Mouse (Mus musculus): ENCODE results near the gene Ddx58.

DNA sequence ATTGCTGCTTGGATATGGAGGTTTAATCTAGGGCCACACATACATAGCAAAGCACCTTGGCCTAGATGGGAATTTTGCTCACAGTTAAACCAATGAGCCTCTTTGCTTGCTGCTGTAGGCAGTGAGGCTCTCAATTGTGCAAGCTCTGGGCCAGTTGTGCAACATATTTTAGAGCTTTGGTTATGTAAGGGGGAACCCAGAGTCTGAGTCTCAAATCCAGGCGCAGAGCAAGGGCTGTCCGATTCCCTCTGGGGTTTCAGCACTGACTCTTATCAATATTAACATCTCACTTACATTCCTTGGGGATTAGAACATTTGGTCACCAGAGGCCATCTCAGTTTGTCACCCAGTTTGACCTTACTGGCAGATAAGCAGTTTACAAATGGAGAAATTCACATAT is 83.5 kb downstream of the Ddx58 start:
- TF ChIP-seq CTCF (IDR thresholded peaks at IDR 0.05; ENCODE audit: extremely low read depth, insufficient read length, insufficient replicate concordance, low read depth, low read length), result no peak
- no peak for TF ChIP-seq POLR2A (IDR thresholded peaks at IDR 0.05; ENCODE audit: low read depth, low read length)

Measured in small intestine, adult 2 months (tissue).